Mouse (Mus musculus): ENCODE measurements at regions not wholly inside any gene's neighbourhood (a gene's known extent, or its start where the extent isn't known, plus 50 kb on each side); places are given as distances from the start of the nearest gene placed in this dataset.
"Not testable (repeated sequence)": the region's sequence is repeated elsewhere in the genome, so short reads cannot be mapped to it uniquely, and the experiment has no call there.

DNA sequence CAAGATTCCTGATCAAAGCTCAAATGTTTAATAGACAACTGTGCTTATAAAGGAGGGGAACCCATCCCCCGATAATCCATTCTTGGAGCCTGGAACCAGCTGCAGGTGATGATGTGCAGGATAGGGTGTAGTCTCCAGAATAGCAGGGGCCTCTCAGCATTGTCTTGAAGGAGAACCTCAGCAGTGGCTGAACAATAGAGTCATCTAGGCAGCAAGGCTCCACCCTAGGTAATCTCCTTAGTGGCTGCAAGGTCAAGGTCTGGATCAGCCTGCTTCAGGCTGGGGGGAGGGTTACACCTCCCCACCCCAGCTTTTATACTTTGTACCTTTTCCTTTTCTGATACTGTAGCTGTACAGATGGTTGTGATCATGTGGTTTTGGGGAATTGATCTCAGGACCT lies 116.8 kb upstream of the Mettl4 start:
- no peak overlapping the region for H3K4me2 ChIP-seq (replicated peaks)
- no peak overlapping the region for H3K27ac ChIP-seq
- ATAC-seq (ENCODE audit: low FRiP score, low read depth): no peak
- H3K4me1 ChIP-seq: no peaks in the 10 kb centered on the region
- no peaks in the 10 kb centered on the region for H3K36me3 ChIP-seq
- no peak overlapping the region for H3K9ac ChIP-seq
- no peaks in the 10 kb centered on the region for H3K9me3 ChIP-seq
- no peak overlapping the region for H3K4me3 ChIP-seq
- H3K27me3 ChIP-seq: no peaks in the 10 kb centered on the region
- WGBS: 92% methylated on average over 1 of the region's 1 CpGs

DNA sequence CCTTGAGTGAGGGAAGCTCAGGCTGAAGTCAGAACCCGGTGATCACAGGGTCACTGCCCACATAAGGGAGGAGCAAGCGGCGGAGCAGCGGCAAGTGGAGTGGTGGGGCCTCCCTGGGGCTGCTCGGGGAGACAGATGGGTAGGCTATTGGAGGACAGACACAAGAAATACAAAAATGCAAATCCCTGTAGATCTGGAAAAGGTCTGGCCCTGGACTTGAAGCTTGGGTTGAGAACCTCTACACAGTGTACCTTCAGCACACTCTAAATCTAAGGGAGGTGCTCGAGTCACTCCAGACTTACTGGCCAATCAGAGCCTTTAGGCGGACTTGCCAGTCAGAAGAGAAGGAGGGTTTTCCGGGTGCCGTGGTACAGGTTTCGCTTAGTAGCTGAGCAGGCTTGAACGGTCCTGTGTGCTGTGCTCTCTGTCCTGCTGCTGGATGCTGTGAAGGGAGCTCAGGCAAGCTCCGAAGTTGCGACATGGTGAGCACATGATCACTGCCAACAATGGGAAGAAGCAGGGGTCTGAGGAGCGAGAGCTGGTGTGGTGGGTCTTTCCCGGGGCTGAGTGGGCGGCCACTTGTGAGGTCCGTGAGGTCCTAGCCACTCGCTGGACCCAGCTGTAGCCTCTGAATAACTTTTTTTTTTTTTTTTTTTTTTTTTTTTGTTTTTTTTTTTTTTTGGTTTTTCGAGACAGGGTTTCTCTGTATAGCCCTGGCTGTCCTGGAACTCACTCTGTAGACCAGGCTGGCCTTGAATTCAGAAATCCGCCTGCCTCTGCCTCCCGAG lies 114.9 kb upstream of the Mettl4 start:
- Histone ChIP-seq H3K4me3 (peak overlapping the region; percentile 53), H3K27ac (peak overlapping the region; percentile 15; the same call in 1 of the 2 replicates)
- WGBS: 13% methylated on average over 20 of the region's 21 CpGs

DNA sequence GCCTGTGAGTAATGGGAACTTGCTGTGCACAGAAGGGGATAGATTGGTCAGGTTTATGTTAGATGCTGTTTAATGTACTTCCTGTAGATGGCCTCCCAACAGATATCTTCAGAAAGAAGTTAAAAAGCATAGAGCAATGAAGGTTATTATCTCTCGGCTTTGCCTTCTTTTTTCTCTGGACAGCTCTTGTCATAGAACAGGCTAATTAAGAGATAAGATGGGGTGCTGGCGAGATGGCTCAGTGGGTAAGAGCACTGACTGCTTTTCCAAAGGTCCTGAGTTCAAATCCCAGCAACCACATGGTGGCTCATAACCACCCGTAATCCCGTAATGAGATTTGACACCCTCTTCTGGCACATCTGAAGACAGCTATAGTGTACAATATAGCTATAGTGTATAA lies 104.9 kb upstream of the Mettl4 start:
- H3K27ac ChIP-seq; H3K36me3 ChIP-seq; H3K4me2 ChIP-seq (replicated peaks); H3K9ac ChIP-seq; H3K9me3 ChIP-seq; ATAC-seq (ENCODE audit: low FRiP score, low read depth); H3K4me1 ChIP-seq; H3K27me3 ChIP-seq; H3K4me3 ChIP-seq: not testable (repeated sequence)
- WGBS: 87% methylated on average over 4 of the region's 4 CpGs

More for the DNA sequence above, 114.9 kb upstream of the Mettl4 start:
- not testable (repeated sequence) for H3K4me1 ChIP-seq, H3K36me3 ChIP-seq, H3K9me3 ChIP-seq, H3K27me3 ChIP-seq
- Histone ChIP-seq H3K4me2 (replicated peaks) (peak overlapping the region; percentile 66), H3K9ac (peak overlapping the region; percentile 67)
- ATAC-seq (ENCODE audit: low FRiP score, low read depth): peak; percentile 98

DNA sequence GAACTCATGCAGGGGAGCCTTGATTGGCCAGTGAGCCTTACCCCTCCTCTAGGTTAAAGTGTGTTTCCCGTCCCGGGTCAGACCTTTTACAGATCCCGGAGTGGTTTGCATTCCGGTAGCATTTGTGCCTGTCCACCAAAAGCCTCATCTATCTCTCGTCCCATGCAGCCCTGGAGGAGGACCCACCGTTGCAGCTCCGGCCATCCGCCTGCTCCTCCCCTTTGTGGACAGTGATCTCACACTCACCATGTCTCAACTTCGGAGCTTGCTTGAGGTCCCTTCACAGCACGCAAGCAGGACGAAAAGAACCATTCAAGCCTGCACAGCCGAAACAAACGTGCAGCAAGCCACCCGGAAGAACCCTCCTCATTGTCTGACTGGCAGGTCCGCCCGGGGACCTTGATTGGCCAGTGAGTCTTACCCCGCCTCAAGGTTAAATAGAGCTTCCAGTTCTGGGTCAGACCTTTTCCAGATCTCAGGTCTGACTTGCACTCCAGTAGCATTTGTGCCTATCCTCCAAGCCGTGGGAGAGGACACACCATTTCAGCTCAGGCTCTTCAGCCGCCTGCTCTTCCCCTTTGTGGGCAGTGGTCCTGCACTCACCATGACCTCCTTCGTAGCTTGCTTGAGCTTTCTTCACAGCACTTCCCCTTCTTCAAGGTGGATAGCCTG lies 84.8 kb upstream of the Mettl4 start:
- Histone ChIP-seq H3K9me3 (0 out of 2 replicates have a peak, but pooled peaks cover 10% of the 10 kb centered on the region), H3K27ac (peak overlapping the region; percentile 90), H3K9ac (peak overlapping the region; percentile 74), H3K27me3 (no peaks in the 10 kb centered on the region), H3K36me3 (peaks cover 15% of the 10 kb centered on the region), H3K4me2 (replicated peaks) (peak overlapping the region; percentile 81), H3K4me1 (peaks cover 6% of the 10 kb centered on the region), H3K4me3 (peak overlapping the region; percentile 70)
- 1% methylated on average over 20 of the region's 20 CpGs for WGBS
- ATAC-seq (ENCODE audit: low FRiP score, low read depth): peak; percentile 98

DNA sequence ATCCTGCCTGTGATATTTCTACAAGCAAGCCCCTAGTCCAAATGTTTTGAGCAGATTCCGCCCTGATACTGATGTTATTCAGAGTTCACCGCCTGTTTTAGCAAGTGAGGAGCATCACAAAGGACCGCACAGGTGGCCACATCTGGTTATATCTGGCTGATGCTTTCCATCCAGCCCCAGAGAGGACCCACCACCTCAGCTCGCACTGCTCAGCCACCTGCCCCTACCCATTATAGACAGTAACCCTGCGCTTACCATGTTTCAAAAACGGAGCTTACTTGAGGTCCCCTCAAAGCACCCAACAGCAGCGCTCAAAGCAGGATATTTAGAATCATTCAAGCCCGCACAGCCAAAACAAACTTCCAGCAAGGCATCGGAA lies 84.2 kb upstream of the Mettl4 start:
- Histone ChIP-seq H3K4me2 (replicated peaks) (peak overlapping the region; percentile 81), H3K27ac (peak overlapping the region; percentile 90)

DNA sequence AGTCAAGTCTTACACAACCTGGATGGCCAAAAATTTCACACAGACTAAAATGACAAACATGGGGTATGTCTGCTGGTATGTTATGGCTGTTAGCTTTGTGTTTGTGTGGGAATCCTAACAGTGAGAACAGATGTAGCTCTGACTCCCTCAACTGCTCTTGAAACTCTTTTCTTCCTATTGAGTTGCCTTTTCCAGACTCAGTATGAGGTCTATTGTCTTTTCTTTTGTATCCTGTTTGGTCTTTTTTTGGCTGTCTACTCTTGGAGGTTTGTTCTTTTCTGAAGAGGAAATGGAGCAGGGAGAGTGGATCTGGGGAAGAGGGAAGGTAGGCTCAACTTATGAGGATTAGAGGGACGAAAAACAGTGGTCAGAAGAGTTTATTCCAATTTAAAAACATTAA lies 76.6 kb upstream of the Mettl4 start:
- H3K4me3 ChIP-seq; H3K9ac ChIP-seq; H3K4me1 ChIP-seq; H3K27ac ChIP-seq; H3K4me2 ChIP-seq (replicated peaks); H3K27me3 ChIP-seq; ATAC-seq (ENCODE audit: low FRiP score, low read depth): not testable (repeated sequence)
- peaks cover 59% of the 10 kb centered on the region for H3K36me3 ChIP-seq
- H3K9me3 ChIP-seq: peaks cover 36% of the 10 kb centered on the region
- WGBS: 87% methylated on average over 1 of the region's 1 CpGs

More for the DNA sequence above, 84.2 kb upstream of the Mettl4 start:
- Histone ChIP-seq H3K9ac (peak overlapping the region; percentile 74), H3K4me3 (peak overlapping the region; percentile 70), H3K36me3 (peaks cover 20% of the 10 kb centered on the region), H3K9me3 (peaks cover 11% of the 10 kb centered on the region; the same call in 1 of the 2 replicates)
- not testable (repeated sequence) for ATAC-seq (ENCODE audit: low FRiP score, low read depth); H3K4me1 ChIP-seq; H3K27me3 ChIP-seq
- WGBS: 10% methylated on average over 9 of the region's 9 CpGs

DNA sequence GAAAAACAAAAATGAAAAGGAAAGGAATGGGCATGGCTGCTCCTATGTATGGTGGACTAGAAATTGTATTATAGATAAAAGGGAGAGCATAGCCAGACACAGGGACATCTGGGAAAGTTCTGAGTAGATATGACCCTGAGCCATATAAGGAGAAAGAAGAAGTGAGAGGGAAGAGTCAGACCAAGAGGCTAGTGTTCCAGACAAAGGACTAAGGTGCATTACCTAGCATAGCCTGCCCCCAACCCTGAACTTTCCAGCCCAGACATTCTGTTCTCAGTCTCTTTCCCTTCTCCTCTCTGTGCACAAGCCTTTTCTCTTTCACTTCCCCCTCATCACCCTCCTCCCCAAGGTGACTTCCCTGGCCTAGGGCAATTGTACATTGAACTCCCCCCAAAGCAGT lies 58.9 kb upstream of the Mettl4 start:
- peaks cover 18% of the 10 kb centered on the region for H3K36me3 ChIP-seq
- H3K4me2 ChIP-seq (replicated peaks): no peak overlapping the region
- peaks cover 33% of the 10 kb centered on the region for H3K9me3 ChIP-seq
- no peaks in the 10 kb centered on the region for H3K4me1 ChIP-seq
- H3K27ac ChIP-seq: no peak overlapping the region
- H3K27me3 ChIP-seq: no peaks in the 10 kb centered on the region
- no peak for ATAC-seq (ENCODE audit: low FRiP score, low read depth)
- H3K9ac ChIP-seq: no peak overlapping the region
- H3K4me3 ChIP-seq: no peak overlapping the region
